Mouse (Mus musculus) cerebral cortex, adult 2 months (tissue): ENCODE data around the gene Lmtk3.

Experiments
- WGBS: fragments of 180-500 bp; shearing (Covaris S2); methylation state at CpG from one replicate; pipeline ENCODE4 v1.1.7; 2018; 5-methylcytosine and 5-hydroxymethylcytosine counted together

Gene Lmtk3

GRCm38 (mm10) chr7:45784524-45785372 is 1.2 kb downstream of the Lmtk3 start, which contains the start of gene Sult2b1:
Gene Sult2b1 (minus strand): TSS chr7:45784669.
- WGBS, result 9% methylated on average over 19 of the region's 20 CpGs

GRCm38 (mm10) chr7:45785388-45786135 is 2.0 kb downstream of the Lmtk3 start:
- under 1% methylated on average over 40 of the region's 42 CpGs for WGBS

GRCm38 (mm10) chr7:45786136-45786578 is 2.6 kb downstream of the Lmtk3 start:
- WGBS, result 2% methylated on average over 14 of the region's 14 CpGs

- 10% methylated on average over 17 of the region's 17 CpGs for WGBS
Measured at GRCm38 (mm10) chr7:45786661-45787413, 3.3 kb downstream of the Lmtk3 start.

- WGBS, result 87% methylated on average over 22 of the region's 22 CpGs
Measured at GRCm38 (mm10) chr7:45787642-45788041, 4.1 kb downstream of the Lmtk3 start.

GRCm38 (mm10) chr7:45790721-45791120 is 7.2 kb downstream of the Lmtk3 start:
- 65% methylated on average over 6 of the region's 6 CpGs for WGBS

- WGBS, result 48% methylated on average over 17 of the region's 17 CpGs
Measured at GRCm38 (mm10) chr7:45791756-45792490, 8.4 kb downstream of the Lmtk3 start.

- WGBS, result 83% methylated on average over 24 of the region's 24 CpGs
Measured at GRCm38 (mm10) chr7:45793240-45793639, 9.7 kb downstream of the Lmtk3 start.

GRCm38 (mm10) chr7:45793969-45794585 is 10.5 kb downstream of the Lmtk3 start:
- WGBS, result 84% methylated on average over 44 of the region's 44 CpGs

- 89% methylated on average over 29 of the region's 29 CpGs for WGBS
Measured at GRCm38 (mm10) chr7:45794971-45795370, 11.4 kb downstream of the Lmtk3 start.

GRCm38 (mm10) chr7:45796950-45797349 is 13.4 kb downstream of the Lmtk3 start:
- whole genome bisulfite sequencing, result 48% methylated on average over 6 of the region's 6 CpGs

GRCm38 (mm10) chr7:45797661-45798510 is 14.3 kb downstream of the Lmtk3 start:
- 9% methylated on average over 60 of the region's 60 CpGs for WGBS

- WGBS, result 10% methylated on average over 19 of the region's 19 CpGs
Measured at GRCm38 (mm10) chr7:45798511-45798836, 14.9 kb downstream of the Lmtk3 start.

GRCm38 (mm10) chr7:45798931-45799330 is 15.4 kb downstream of the Lmtk3 start:
- WGBS, result 50% methylated on average over 7 of the region's 7 CpGs

- WGBS, result 47% methylated on average over 7 of the region's 7 CpGs
Measured at GRCm38 (mm10) chr7:45800001-45800400, 16.5 kb downstream of the Lmtk3 start.

- 29% methylated on average over 25 of the region's 25 CpGs for WGBS
Measured at GRCm38 (mm10) chr7:45800546-45801204, 17.1 kb downstream of the Lmtk3 start.

- under 1% methylated on average over 12 of the region's 12 CpGs for WGBS
Measured at GRCm38 (mm10) chr7:45801348-45801747, 17.8 kb downstream of the Lmtk3 start.

GRCm38 (mm10) chr7:45802551-45802950 is 19.0 kb downstream of the Lmtk3 start:
- WGBS, result 85% methylated on average over 6 of the region's 6 CpGs

- WGBS, result 59% methylated on average over 5 of the region's 5 CpGs
Measured at GRCm38 (mm10) chr7:45805941-45806340, 22.4 kb downstream of the Lmtk3 start.
